Mouse (Mus musculus) heart, postnatal 0 days (tissue): ENCODE data around the gene Slc48a1. TPM values are rescaled to one million over a fixed set of nuclear protein-coding genes. Genes with fewer than 3 reads are reported as not detected.

Experiments
- ATAC-seq: fragments of 200-750 bp; cut with Nextera tagmentation; 2 replicates; pipeline ENCODE4 v1.8.0; 2017; ENCODE audit warnings: low read depth, moderate number of reproducible peaks, moderate library complexity; ENCODE audit not compliant: insufficient read depth
- DNase-seq: peaks from one replicate; pipeline ENCODE4 v3.0.0-alpha.2; 2016; ENCODE audit warnings: low spot score
- H3K27ac ChIP-seq: fragments of 300-500 bp; sonication (generic); 2 replicates; pipeline ENCODE4 v1.5.1; 2014; ENCODE audit warnings: low read depth, mild to moderate bottlenecking
- H3K27me3 ChIP-seq: fragments of 300-500 bp; sonication (generic); 2 replicates; pipeline ENCODE4 v1.6.1; 2014; ENCODE audit warnings: low read length, mixed read lengths; ENCODE audit not compliant: control insufficient read depth, insufficient read depth
- H3K36me3 ChIP-seq: fragments of 300-500 bp; sonication (generic); replicated peaks from 2 replicates; pipeline ENCODE4 v1.6.1; 2014; ENCODE audit warnings: low read length, mixed read lengths; ENCODE audit not compliant: control insufficient read depth, insufficient read depth
- H3K4me1 ChIP-seq: fragments of 300-500 bp; sonication (generic); 2 replicates; pipeline ENCODE4 v1.6.1; 2014; ENCODE audit warnings: antibody characterized with exemption; ENCODE audit not compliant: control insufficient read depth, insufficient read depth
- H3K4me2 ChIP-seq: fragments of 300-500 bp; sonication (generic); 2 replicates; pipeline ENCODE4 v1.6.1; 2014; ENCODE audit warnings: low read depth, mild to moderate bottlenecking, low read length, moderate library complexity
- H3K4me3 ChIP-seq: fragments of 300-500 bp; sonication (generic); 2 replicates; pipeline ENCODE4 v1.5.1; 2014; ENCODE audit warnings: low read depth, low read length
- H3K9ac ChIP-seq: fragments of 300-500 bp; sonication (generic); replicated peaks from 2 replicates; pipeline ENCODE4 v1.6.1; 2014; ENCODE audit warnings: low read depth, low read length, mixed read lengths
- H3K9me3 ChIP-seq: fragments of 300-500 bp; sonication (generic); replicated peaks from 2 replicates; pipeline ENCODE4 v1.6.1; 2016; ENCODE audit warnings: low read length; ENCODE audit not compliant: control insufficient read depth
- CTCF ChIP-seq: IDR thresholded peaks from 2 replicates; pipeline ENCODE4 v1.5.1; 2016; ENCODE audit warnings: antibody characterized with exemption, control low read depth, low read depth
- EP300 ChIP-seq: IDR thresholded peaks from 2 replicates; pipeline ENCODE4 v1.6.1; 2016; ENCODE audit warnings: antibody characterized with exemption, low read depth
- WGBS: fragments of 180-500 bp; shearing (Covaris S2); extraction: QIAGEN DNeasy Blood & Tissue Kit; methylation state at CpG from one replicate; pipeline ENCODE4 v1.1.7; 2014; 5-methylcytosine and 5-hydroxymethylcytosine counted together
- polyA plus RNA-seq: library from polyadenylated mRNA; unstranded; fragments of >200 nt; fragmentation: Nextera tagmentation; extraction: Ambion mirVana; gene quantifications from 2 replicates; pipeline ENCODE4 v1.2.1, GENCODE M21; 2015
- total RNA-seq: library from RNA; depleted of rRNA; stranded (reverse); fragments of >200 nt; gene quantifications from 2 replicates; pipeline ENCODE4 v1.2.3, GENCODE M21; 2014; ENCODE audit warnings: low replicate concordance

Gene Slc48a1
- total and polyA plus RNA-seq, 2 experiments from 2014 or later, result 76.1 to 92.1 TPM

GRCm38 (mm10) chr15:97766594-97767279 is 11.6 kb upstream of the Slc48a1 start:
- Histone ChIP-seq H3K36me3 (no peaks in the 10 kb centered on the region), H3K9ac (peak overlapping the region; percentile 57), H3K4me2 (peak overlapping the region; percentile 79), H3K4me3 (peak overlapping the region; percentile 53), H3K27ac (peak overlapping the region; percentile 90), H3K27me3 (no peaks in the 10 kb centered on the region), H3K4me1 (0 out of 2 replicates have a peak, but pooled peaks cover 5% of the 10 kb centered on the region), H3K9me3 (no peaks in the 10 kb centered on the region)
- 16% methylated on average over 23 of the region's 23 CpGs for WGBS
- DNase-seq (no peak), ATAC-seq (no peak)
- TF ChIP-seq EP300 (no peak), CTCF (no peak)

DNA sequence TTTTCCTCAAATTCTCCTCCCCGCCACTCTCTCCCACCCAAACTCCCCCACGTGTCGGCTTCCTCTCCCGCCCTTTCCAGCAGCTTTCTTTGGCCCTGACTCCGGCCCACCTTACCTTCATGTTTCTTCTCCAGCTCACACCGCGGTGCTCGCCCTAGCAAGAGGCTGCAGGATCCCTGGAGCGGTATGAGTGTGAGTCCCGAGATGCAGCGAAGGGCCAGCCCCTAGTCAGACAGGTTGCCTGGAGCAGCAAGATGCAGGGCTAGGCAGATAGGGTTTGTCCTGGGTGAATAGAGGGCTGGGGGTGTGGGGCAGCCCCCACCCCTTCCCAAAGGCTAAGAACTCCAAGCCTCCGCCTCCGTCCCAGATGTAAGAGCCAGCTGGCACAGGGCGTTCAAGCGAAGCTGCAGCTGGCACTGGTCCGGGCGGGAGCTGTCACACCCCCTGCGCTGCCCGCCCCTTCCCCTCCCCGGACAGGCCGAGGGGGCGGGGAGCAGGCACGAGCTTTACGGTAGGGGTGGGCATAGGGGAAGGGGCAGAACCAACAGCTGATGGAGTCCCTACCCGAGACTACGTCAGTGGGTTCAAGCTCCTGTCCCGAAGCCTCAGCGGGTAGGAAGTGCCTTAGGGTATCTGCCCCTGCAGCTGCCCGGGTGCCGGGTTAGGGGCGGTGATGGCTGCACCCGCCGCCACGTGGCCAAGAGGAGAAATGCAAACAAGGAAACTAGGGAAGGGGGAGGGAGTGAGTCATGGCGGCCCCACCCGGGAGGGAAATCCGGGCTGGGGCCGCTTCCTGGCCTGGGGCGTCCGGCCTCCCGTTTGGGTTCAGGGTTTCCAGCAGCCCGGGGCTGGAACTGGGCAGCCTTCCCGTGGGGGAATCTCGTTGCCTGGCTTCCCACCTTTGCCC is 10.8 kb upstream of the Slc48a1 start, which contains the start of gene Rapgef3:
Gene Rapgef3 (minus strand): TSS at position 693 of the 907 bp plus-strand sequence.
- Histone ChIP-seq H3K27me3 (no peaks in the 10 kb centered on the region), H3K4me3 (peak within 1 kb of the TSS; percentile 53), H3K4me2 (peak within 1 kb of the TSS; percentile 79), H3K36me3 (no peaks in the 10 kb centered on the region), H3K27ac (peak within 1 kb of the TSS; percentile 90), H3K9ac (peak within 1 kb of the TSS; percentile 57), H3K9me3 (no peaks in the 10 kb centered on the region), H3K4me1 (peaks cover 10% of the 10 kb centered on the region)
- WGBS, result 2% methylated on average over 38 of the region's 44 CpGs
- TF ChIP-seq CTCF (peak; percentile 67), EP300 (peak; percentile 88)
- DNase-seq (peak; percentile 80), ATAC-seq (peak; percentile 82)

DNA sequence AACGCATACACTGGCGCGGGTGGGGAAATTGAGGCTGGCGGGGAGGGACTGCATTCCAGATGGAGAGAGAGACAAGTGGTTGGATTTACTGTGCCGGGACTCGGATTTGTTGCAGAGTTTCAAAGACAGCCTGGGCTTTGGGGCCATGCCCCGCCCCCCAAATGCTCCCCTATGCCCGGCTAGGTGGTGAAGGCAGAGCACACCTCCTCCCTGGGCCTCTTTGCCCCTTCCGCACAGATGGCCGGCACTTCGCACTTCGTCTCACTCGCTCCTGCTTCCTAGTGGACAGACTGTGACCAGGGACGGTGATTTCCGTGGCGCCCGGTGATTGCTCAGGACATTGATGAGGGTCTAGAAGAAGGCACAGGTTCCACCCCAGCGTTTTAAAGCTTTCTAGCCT is 10.1 kb upstream of the Slc48a1 start:
- Histone ChIP-seq H3K9ac (peak overlapping the region; percentile 57), H3K36me3 (no peaks in the 10 kb centered on the region), H3K27me3 (no peaks in the 10 kb centered on the region), H3K9me3 (no peaks in the 10 kb centered on the region), H3K4me3 (peak overlapping the region; percentile 53), H3K4me2 (peak overlapping the region; percentile 79), H3K27ac (peak overlapping the region; percentile 90), H3K4me1 (peaks cover 16% of the 10 kb centered on the region)
- WGBS, result 4% methylated on average over 18 of the region's 18 CpGs
- ATAC-seq, result peak; percentile 10; the same call in 1 of the 2 replicates
- TF ChIP-seq EP300 (peak; percentile 24; the same call in 1 of the 2 replicates), CTCF (peak; percentile 45)
- DNase-seq, result no peak

GRCm38 (mm10) chr15:97770280-97770679 is 8.0 kb upstream of the Slc48a1 start:
- no peak for ATAC-seq
- WGBS, result 90% methylated on average over 8 of the region's 8 CpGs
- Histone ChIP-seq H3K9ac (no peak overlapping the region), H3K27ac (no peak overlapping the region), H3K27me3 (no peaks in the 10 kb centered on the region), H3K4me2 (no peak overlapping the region), H3K4me3 (no peak overlapping the region), H3K9me3 (no peaks in the 10 kb centered on the region), H3K36me3 (no peaks in the 10 kb centered on the region), H3K4me1 (peaks cover 26% of the 10 kb centered on the region)
- no peak for TF ChIP-seq CTCF
- DNase-seq, result no peak

GRCm38 (mm10) chr15:97773108-97773507 is 5.2 kb upstream of the Slc48a1 start:
- ATAC-seq (peak; percentile 88), DNase-seq (peak; percentile 94)
- no peaks in the 10 kb centered on the region for H3K36me3 ChIP-seq
- H3K4me2 ChIP-seq, result 0 out of 2 replicates have a peak overlapping the region, but pooled peaks have one; percentile 3
- no peaks in the 10 kb centered on the region for H3K27me3 ChIP-seq
- no peaks in the 10 kb centered on the region for H3K9me3 ChIP-seq
- H3K4me1 ChIP-seq, result peaks cover 26% of the 10 kb centered on the region
- H3K9ac ChIP-seq, result no peak overlapping the region
- peak; percentile 74; the same call in 1 of the 2 replicates for TF ChIP-seq EP300
- no peak for TF ChIP-seq CTCF
- H3K4me3 ChIP-seq, result no peak overlapping the region
- WGBS, result 6% methylated on average over 5 of the region's 5 CpGs
- peak overlapping the region; percentile 89 for H3K27ac ChIP-seq
